Mouse (Mus musculus) 416B (cell line): Measurements from ENCODE around the gene Nipa2.
"Not testable (repeated sequence)": the region's sequence is repeated elsewhere in the genome, so short reads cannot be mapped to it uniquely, and the experiment has no call there.

Experiments used
- DNase-seq: peaks from one replicate; pipeline ENCODE4 v3.0.0; 2011; ENCODE audit warnings: low read depth

Gene Nipa2

DNA sequence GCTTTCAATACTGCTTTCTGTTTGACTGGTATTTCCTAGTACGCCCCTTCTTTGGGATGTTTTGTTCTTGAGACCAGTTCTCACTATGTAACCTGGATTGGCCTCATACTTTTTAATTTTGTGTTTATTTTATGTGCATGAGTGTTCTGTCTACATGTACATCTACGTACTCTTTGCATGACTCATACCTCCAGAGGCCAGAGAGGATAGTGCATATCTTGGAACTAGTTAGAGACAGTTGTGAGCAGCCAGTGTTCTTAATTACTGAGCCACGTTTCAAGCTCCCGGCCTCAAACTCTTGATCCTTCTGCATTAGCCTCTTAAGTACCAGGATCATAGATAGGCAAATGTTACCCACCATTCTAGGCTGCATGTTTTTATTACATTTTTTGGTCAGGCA lies 23.9 kb downstream of the Nipa2 start:
- no peak for DNase-seq

- no peak for DNase-seq
Observed at GRCm38 (mm10) chr7:55935025-55935424, 27.3 kb downstream of the Nipa2 start.

DNA sequence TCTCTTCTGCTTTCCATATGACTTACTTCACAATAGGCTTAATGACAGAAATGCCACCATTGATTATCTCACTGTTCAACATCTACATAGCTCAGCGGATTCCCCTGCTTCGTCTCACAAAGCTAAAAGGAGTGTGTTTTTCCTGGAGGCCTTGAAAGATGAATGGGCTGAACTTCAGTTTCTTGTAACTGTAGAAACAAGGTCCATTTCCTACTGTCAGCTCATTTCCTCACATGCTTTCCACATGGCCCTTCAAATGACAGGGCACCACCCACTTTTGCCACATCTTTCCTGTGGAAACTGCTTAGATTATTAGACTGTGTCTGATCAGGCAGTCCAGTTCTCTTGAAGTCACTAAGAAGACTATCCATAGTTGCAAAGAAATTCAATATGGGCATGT lies 33.6 kb downstream of the Nipa2 start:
- DNase-seq: peak; percentile 52

DNA sequence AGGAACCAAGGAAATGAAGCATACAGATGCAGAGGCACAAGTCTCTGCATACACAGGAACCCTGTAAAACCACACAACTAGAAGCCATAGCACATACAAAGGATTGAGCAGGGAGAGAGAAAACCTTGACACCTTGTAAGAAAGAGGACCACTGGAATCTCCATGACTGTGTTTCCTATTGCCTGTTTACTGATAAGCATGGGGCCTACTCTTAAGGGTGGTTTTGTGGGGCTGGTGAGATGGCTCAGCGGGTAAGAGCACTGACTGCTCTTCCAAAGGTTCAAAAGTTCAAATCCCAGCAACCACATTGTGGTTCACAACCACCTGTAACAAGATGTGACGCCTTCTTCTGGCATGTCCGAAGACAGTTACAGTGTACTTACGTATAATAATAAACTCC lies 35.0 kb downstream of the Nipa2 start:
- DNase-seq: no peak

DNA sequence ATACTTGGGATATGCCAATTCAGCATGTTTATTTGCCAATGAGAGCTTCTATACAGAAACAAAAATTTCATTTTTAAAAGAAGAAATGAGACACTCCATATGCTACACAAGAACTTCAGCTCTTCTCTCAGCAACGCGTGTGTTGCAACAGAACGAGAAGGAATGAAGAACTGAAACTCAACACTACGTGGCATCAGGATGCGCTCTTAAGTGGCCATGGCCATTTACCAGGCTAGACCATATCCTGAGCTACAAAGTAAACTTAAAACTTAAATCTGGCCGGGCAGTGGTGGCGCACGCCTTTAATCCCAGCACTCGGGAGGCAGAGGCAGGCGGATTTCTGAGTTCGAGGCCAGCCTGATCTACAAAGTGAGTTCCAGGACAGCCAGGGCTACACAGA lies 43.9 kb downstream of the Nipa2 start:
- DNase-seq: not testable (repeated sequence)

DNA sequence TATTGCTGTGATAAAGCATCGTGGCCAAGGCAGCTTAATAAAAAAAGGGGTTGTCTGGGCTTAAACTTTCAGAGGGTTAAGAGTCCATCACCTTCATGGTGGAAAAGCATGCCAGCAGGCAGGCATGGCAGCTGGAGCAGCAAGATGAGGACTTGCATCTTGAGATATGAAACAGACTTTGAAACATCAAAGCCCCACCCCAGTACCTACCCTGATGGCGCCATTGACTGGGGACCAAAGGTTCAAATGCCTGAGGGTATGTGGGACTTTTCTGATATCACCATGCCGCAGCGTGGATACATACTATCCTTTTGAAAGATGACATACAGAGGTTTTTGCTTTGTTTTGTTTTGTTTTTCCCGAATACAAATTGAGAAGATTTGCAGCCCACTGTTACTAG lies 50.2 kb downstream of the Nipa2 start:
- no peak for DNase-seq

DNA sequence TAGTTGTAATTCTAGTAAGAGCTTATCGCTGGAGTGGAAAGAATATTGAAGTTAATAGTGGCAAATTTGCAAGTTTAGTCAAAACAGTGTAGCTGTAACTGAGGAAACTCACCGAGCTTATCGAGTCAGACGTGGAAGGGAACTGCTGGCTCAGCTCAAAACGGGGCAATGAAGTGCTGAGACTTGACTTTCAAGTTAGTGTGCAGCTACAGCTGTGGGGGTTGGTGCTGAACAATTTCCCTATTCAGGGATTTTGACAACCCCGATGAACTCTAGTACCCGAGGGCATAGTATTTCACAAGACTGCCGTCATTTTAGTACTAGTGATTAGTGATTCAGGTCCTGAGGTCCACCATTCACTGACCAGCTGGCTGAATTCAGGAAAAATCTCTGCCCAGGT lies 50.9 kb downstream of the Nipa2 start:
- no peak for DNase-seq

DNA sequence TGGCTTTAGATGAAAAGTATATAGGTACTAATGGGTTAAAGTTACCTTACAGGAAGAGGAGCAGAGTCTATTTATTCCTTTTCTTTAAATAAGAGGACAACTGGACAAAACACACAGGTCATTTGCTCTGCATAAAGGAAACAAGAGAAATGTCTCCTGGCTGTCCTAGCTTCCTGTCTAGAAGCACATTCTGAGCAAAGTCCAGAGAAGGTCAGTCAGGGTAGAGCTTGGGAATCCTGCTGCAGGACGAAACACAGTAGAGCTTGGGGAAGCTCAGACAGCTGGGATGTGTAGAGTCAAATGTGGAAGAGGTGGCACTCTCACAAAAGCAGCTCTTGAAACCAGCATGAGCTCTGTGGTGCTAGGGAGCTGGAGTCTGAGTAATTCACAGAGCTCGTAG lies 51.9 kb downstream of the Nipa2 start:
- DNase-seq: no peak

DNA sequence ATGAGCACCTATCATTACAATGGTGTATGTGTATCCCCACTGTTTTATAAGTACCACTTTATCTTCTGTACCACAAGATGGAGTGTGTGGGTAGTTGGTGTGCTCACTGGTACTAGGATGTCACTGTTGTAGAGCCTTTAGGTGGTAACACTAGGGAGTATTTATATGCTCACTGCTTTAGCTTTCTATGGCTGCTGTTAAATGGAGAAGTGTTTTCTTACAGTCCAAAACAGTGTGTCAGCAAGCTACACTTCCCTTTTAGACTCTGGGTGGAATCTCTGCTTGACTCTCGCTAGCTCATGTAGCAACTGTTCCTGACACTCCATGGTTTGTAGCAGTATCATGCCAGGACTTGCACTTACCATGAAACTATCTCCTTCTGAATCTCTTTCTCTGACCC lies 52.8 kb downstream of the Nipa2 start:
- no peak for DNase-seq

DNA sequence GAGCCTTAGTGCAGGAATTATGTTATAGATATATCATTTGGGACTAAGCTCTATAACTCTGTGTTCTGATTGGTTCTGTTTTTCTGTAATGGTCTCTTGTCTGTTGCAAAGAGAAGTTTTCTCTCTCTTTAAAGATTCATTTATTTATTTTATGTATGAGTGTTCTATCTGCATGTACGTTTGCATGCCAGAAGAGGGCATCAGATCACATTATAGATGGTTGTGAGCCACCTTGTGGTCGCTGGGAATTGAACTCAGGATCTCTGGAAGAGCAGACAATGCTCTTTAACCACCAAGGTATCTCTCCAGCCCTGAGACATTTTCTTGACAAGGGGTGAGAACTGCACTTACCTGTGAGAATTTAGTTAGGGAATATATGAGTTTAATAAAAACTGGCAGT lies 56.8 kb downstream of the Nipa2 start:
- DNase-seq: no peak

GRCm38 (mm10) chr7:55903766-55904165 lies 58.5 kb downstream of the Nipa2 start:
- peak; percentile 38 for DNase-seq

- no peak for DNase-seq
Observed at GRCm38 (mm10) chr7:55891797-55892196, 70.5 kb downstream of the Nipa2 start.

- DNase-seq: no peak
Observed at GRCm38 (mm10) chr7:55890731-55891130, 71.5 kb downstream of the Nipa2 start.

GRCm38 (mm10) chr7:55889996-55890395 lies 72.3 kb downstream of the Nipa2 start:
- DNase-seq: no peak

DNA sequence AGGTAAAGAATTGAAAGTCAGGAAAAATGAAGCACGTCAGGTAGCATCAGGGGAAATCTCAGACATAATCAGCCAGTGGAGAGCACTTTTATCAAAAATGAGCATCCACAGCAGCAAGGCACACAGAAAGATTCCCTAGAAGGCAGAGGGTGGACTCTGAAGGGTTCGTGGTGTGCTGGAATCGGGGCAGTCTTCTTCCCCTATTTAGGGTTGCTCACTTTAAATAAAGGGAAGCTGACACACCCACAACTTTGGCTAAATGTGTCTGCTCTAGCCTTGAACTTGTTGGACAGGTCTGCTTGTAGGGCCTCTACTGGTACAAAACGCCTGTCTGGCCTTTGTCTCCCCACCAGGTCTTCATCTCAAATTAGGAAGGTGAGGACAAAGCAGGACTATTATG lies 73.7 kb downstream of the Nipa2 start:
- DNase-seq: no peak
